Mouse (Mus musculus) cerebellum, adult 9-10 months (tissue): ENCODE data around the gene Has1.
"Not testable (repeated sequence)": the region's sequence is repeated elsewhere in the genome, so short reads cannot be mapped to it uniquely, and the experiment has no call there.

Experiments
- DNase-seq: peaks from one replicate; pipeline ENCODE4 v3.0.0; 2022

Gene Has1

DNA sequence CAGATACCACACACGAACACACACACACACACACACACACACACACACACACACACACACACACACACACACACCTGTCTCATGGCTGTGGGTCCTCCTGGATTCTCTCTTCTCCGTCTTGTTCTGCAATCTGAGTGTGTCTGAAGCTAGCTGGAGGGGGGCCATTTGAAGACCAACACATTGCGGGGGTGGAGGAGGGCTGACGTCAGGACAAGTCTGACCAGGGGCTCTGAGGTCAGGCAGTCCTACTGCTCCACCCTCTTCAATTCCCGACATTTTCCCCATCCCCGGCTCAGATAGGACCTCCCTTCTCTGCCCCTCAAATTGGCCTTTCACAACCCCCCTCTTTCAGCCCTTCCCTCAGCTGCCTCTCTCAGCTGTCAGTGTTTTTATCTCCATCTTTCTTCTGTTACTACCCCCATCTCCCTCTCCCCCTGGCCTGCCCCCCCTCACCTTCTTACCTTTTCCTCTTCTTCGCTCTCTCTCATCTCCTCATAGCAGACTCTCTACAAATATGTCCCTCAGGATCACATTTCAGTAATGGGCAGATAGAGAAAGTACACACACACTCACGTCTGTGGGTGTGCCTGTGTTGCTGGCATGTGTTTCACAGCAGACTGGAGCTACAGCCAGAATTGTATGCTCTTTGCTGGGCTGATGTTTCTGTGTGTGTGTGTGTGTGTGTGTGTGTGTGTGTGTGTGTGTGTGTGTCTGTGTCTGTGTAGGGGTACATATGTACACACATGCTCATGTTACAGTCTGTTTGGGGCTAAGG lies at the start of gene Has1:
Gene Has1 (minus strand): TSS at position 142 of the 775 bp plus-strand sequence.
- no peak for DNase-seq

- no peak for DNase-seq
These were observed 45.8 kb upstream of the Has1 start for GRCm38 (mm10) chr17:17900768-17901167.

- no peak for DNase-seq
These were observed 44.3 kb upstream of the Has1 start for GRCm38 (mm10) chr17:17899268-17899667.

GRCm38 (mm10) chr17:17896039-17896438 lies 41.0 kb upstream of the Has1 start:
- DNase-seq = peak; percentile 58

- DNase-seq = no peak
These were observed 34.9 kb upstream of the Has1 start for GRCm38 (mm10) chr17:17889732-17890425.

DNA sequence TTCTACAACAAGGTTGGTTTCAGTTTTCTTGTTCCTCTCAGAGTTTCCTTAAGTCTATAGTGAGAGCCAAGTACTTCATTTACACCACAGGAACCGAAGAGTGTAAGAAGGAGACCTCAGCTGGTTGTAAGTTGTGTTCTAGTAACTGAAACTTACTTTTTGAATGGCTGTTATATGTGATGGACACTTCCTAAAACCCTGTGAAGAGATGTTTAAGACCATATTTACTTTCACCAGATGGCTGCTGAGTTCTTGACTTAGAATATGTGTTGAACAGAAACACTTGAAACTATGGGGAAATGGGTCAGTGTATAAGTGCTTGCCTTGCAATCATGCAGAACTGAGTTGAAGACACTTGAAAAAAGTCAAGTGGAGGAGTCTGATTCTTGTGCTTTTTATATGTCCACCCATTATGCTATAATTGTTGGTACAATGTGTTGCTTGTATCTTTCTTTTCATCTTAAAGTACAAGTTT lies 32.8 kb upstream of the Has1 start, which contains the start of the genes Fpr2 and Fpr3:
Gene Fpr2 (plus strand): TSS at position 51 of the 475 bp plus-strand sequence.
Gene Fpr3 (plus strand): TSS at position 79 of the 475 bp plus-strand sequence.
- no peak for DNase-seq

DNA sequence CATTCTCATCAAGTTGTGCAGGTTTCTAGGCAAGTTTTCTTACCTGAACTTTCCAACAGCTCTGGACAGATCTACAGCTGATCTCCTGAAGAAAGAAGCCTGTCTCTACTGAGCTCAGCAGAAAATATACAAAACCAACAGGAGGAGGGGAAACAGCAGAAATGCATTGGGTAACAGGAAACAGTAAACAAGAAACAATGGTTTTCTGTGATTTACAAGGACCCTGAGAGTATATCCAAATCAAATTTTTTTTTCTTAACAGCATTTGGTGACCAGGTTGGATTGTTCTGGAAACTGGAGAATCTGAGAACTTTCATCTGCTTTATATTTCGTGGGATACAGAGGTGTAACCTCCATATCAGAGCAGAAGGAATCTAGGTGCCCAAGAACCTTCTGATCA lies 28.8 kb upstream of the Has1 start, which contains the start of gene Fpr1:
Gene Fpr1 (minus strand): TSS at position 101 of the 400 bp plus-strand sequence.
- DNase-seq = no peak

- no peak for DNase-seq
These were observed 27.7 kb upstream of the Has1 start for GRCm38 (mm10) chr17:17882672-17883071.

GRCm38 (mm10) chr17:17879347-17879746 lies 24.3 kb upstream of the Has1 start:
- no peak for DNase-seq

DNA sequence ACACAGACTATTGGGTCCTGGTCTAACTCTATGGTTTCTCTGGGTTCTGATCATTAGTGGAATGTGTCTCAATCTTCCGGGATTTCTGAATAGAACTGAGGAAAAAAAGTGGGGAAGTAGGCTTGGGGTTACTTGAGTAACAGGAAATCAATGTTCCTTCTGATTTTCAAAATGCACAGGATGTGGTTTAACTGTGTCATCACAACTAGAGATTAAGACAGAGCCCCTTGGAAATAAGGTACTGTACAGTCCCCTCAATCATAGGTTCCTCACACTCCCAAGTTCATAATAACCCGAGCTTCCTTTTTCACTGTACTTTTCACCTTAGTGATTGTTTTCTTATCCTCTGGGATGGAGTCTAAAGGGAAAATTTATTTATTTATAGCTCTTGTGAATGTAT lies 16.7 kb upstream of the Has1 start:
- no peak for DNase-seq

- DNase-seq = no peak
These were observed 16.0 kb upstream of the Has1 start for GRCm38 (mm10) chr17:17870892-17871550.

- no peak for DNase-seq
These were observed 11.9 kb upstream of the Has1 start for GRCm38 (mm10) chr17:17866801-17867469.

- DNase-seq = no peak
These were observed 10.2 kb upstream of the Has1 start for GRCm38 (mm10) chr17:17865168-17865567.

GRCm38 (mm10) chr17:17862360-17862759 lies 7.4 kb upstream of the Has1 start:
- DNase-seq = no peak

- no peak for DNase-seq
These were observed 5.1 kb upstream of the Has1 start for GRCm38 (mm10) chr17:17860110-17860509.

GRCm38 (mm10) chr17:17857446-17857845 lies 2.4 kb upstream of the Has1 start:
- DNase-seq = no peak

DNA sequence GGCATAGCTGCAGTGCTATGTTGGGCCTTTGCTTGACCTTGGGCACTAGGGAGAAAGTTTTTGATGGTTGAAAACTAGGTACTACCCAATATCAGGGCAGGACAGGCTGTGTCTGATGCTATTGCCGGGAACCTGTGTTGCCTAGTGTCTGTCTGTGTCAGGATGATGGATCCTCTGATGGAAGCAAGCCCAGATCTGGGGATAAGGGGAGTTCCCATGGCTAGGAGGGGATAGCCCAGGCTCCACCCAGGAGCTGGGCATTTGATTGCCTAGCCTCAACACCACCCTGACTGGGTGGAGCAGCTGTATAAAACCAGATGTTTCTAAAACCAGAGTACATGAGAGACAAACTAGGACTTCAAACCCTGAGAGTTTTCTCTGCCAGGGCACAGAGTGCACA lies 1.6 kb upstream of the Has1 start:
- DNase-seq = no peak

- DNase-seq = no peak
These were observed 4.9 kb downstream of the Has1 start for GRCm38 (mm10) chr17:17849906-17850712.

DNA sequence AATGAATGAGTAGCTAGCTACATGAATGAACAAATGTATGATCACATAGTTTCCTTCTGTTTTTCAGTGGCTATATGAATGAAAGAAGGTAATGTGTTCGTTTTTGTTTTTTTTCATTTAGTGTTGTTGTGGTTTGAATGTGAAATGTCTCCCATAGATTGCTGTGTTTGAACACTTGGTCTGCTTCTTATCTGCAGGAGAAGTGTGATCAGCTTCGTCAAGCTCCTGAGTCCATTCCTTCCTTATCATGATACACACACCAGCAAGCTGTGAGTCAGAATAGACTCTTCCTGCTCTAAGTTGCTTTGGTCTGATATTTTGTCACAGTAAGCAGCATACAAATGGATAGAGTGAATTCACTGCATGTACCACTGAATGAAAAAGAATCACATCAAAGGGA lies 6.0 kb downstream of the Has1 start:
- DNase-seq = no peak

DNA sequence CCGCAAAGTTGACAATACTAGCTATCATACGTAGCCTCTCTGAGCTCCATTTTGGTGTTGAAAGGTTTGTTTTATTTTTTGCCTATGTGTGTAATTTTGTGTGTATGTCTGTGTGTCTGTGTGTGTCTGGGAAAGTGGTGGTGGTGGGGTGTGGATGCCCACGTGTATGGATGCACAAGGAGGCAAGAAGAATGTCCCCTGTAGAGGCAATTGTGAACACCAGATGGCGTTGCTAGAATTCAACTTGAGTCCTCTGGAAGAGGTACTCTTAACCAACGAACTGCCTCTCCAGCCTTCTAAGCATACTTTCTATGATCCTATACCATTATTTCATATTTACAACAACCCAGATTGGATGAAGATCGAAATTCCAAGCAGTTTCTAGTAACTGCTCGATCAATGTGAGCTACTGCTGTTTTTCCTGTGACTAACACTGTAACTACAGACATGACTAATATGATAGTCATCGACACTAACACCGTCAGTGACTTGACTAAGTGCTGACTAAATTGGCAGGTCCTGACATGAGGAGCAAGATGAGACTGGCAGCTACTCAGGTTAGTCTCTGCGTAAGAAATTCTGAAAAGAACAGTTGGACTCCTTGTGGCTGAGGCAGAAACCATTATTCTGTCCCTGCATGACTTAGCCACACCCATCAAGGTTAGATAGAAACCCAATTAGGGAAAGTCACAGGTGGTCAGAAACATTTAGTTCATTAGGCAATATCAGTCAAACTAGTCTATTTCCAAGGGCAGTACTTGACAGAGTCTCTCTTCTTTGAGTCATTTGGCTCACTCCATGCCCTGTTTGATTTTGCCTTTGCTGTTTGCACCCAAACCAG lies 9.6 kb downstream of the Has1 start:
- DNase-seq = peak; percentile 41

GRCm38 (mm10) chr17:17844606-17845005 lies 10.4 kb downstream of the Has1 start:
- DNase-seq = not testable (repeated sequence)
